Mouse (Mus musculus): ENCODE data around the gene Lpin2. TPM values are rescaled to one million over a fixed set of nuclear protein-coding genes. Genes with fewer than 3 reads are reported as not detected.

Lpin2 gene
- total RNA-seq, 2 experiments from 2014 or later: 90.1 to 101 TPM

DNA sequence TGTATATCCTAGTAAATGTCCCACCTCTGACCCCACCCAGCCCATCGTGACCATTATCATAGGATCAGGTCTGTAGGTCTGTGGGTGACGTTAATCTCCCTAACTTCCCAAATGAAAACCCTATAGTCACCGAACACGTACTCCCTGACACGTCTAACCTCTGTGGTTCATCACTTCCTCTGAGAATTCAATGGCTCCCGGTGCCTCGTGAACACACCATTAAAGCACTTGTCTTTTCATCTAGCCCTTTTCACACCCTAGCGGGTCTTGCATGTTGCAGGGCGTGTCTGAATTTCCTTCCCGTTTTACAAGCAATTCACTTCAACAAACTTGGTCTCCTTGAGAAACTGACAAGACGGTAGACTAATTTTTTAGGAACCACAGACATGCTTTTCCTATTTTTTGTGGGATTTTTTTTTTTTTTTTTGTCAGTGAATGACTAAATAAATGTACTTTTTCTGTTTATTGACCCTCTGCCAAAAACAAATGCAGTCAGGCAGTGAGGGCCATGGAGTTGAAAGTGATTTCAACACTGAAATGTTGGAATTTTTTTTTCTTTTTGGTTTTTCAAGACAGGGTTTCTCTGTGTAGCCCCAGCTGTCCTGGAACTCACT is 105.9 kb downstream of the Lpin2 start:
- ATAC-seq (replicated peaks; ENCODE audit: low FRiP score, poor library complexity, severe bottlenecking): no peak

DNA sequence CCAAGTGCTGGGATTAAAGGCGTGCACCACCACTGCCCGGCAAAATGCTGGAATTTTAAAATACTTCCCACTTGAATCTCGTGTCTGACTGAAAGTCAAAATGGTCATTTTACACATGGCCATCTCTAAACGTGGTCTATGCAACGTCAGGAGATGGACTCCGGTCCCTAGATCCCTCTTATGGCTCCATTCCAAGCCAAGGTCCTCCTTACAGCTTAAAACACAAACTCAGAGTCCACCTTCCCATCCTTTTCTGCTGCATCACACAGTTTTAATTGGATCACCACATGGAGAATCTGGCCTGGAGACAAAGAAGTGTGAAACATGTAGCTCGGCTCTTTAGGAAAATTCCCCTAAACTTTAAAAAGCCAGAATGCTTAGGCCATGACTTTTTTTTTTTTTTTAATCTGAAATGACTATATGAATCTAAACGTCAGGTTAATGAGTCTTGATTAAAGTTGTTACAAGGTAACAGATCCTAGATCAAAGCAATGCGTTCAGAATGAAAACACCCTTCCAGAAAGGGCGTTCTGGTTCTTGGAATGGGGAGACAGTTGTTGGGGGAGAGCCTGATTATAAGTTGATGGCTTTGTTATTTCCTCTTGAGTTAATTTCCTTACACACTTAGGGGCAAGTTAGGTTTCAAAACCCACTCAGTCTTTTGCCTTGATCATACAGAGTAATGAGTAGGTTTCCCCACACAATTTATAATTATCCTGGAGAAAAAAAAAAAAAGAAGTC is 106.6 kb downstream of the Lpin2 start:
- ATAC-seq (replicated peaks; ENCODE audit: low FRiP score, poor library complexity, severe bottlenecking): no peak

DNA sequence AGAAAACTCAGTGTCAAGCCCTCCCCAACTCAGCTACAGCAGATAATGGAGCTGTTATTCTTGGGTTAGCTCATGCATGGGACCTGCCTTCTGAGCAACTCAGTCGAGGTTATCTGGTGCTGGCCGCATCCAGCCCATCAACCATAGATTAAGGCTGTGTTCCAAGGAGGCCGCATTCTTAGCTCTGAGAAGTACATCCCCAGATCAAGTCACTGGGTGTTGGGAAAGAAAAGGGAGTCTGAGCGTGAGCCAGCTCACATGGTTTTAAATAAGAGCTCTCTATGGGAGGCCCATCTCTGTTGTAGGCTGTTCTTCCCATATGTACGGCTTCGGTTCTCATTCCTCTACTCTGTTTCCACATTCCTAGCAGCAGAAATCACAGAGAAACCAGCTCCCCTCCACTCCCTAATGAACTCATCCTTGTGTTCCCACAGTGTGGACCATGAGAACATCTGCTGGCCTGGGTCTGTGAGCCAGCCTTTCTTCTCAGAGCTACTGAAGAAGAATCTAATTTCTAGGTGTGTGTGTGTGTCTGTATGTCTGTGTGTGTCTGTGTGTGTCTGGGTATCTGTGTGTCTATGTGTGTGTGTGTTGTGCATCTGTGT is 107.3 kb downstream of the Lpin2 start:
- ATAC-seq (replicated peaks; ENCODE audit: low FRiP score, poor library complexity, severe bottlenecking): peak; percentile 52

DNA sequence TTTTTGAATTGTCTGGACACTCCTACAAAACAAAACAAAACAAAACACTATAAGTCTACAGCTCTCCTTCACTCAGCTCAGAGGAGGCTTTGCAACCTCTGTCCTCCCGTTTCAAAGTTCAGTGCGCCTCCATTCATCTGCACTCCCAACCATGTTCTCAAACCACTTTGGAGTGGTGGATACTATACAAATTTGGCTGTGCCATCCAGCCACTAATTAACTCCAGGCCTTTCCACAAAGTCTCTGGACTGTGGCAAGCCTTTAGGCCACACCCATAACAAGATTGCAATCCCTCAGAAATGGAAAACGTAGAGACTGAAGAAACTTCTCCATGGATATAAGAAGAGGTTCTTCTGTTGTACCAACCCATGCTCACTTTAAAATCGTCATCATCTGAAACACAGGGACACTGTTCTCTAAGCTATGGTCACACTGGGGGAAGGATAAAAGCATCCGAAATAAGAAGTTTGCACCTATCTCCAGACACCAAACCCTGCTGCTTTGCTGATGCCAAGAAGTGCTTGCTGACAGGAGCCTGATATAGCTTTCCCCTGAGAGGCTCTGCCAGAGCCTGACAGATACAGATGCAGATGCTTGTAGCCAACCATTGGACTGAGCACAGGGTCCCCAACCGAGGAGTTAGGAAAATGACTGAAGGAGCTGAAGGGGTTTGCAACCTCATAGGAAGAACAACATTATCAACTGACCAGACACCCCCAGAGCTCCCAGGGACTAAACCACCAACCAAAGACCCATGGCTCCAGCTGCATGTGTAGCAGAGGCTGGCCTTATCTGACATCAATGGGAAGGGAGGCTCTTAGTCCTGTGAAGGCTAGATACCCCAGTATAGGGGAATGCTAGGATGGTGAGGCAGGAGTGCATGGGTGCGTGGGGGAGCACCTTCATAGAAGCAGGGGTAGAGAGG is 108.4 kb downstream of the Lpin2 start:
- ATAC-seq (replicated peaks; ENCODE audit: low FRiP score, poor library complexity, severe bottlenecking): peak; percentile 58

DNA sequence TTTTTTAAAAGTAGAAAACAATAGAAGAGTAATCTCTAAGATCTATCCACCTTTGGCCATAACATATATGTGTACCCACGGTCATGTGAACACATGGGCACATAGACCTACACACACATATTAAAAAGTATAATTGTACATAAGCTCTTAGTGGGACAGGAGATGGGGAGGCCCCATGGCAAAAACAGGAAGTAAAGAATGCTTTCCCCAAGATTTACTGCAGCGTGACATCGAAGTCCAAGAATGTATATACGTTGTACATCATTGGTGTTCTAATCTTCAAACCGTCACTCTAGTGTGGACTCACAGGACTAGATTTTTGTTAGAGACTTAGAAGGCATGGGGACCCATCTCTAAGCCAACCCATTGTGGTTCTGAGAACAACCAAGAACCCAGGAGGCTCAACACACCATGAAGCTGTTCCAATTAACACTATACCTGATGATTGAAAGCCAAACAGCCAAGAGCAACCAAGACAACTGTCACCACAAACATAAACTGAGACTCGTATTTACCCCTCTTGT is 109.6 kb downstream of the Lpin2 start:
- no peak for ATAC-seq (replicated peaks; ENCODE audit: low FRiP score, poor library complexity, severe bottlenecking)

DNA sequence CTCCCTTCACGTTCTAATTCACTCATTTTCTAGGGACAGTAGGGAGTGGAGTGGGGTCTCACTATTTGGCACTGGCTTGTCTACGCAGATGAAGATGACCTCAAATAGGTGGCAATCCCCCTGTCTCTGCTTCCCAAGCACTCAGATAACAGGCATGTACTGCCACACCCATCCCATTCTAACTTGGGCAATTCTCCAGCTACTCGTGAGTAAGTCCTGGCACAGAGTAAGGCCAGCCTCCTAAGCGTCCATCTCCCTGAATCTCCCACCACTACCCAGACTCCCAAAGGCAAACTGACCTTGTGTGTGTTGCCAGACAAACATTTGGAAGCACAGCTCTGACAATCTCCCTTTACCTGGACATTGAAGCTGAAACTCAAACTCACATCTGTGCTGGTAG is 110.5 kb downstream of the Lpin2 start:
- ATAC-seq (replicated peaks; ENCODE audit: low FRiP score, poor library complexity, severe bottlenecking): peak; percentile 63

DNA sequence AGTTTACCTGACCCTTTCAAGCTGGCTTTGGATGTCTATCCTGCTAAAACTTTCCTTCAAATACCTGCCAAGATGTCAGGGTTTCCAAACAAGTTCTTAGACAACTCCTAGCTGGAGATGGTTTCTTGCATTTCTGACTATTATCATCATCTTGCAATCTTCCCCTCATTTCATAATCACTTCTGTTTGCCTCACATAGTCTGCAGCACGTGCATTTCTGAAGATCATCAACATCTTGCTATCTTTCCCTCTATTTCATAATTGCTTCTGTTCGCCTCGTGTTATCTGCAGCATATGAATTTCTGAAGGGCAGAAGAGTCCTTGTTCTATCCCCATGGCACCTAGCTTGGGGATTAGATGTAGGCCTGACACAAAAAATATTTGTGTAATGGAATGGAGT is 112.2 kb downstream of the Lpin2 start:
- ATAC-seq (replicated peaks; ENCODE audit: low FRiP score, poor library complexity, severe bottlenecking): no peak

Other genes with a start within 250 kb of the Lpin2 start
- gene Myom1, start 179.9 kb upstream of the Lpin2 start, total RNA-seq (2015; ENCODE audit: low replicate concordance): 0.42 TPM in 1 of 2 replicates, not detected in the other
- 2.1 TPM in 1 of 2 replicates, not detected in the other for gene Myom1, start 179.9 kb upstream of the Lpin2 start, total RNA-seq (2017; ENCODE audit: low replicate concordance)
- gene Myl12a, start 179.7 kb upstream of the Lpin2 start, total RNA-seq (2015; ENCODE audit: low replicate concordance): 108 and 111 TPM in 2 replicates
- 28.0 and 45.2 TPM in 2 replicates for gene Myl12a, start 179.7 kb upstream of the Lpin2 start, total RNA-seq (2017; ENCODE audit: low replicate concordance)
- gene Emilin2, start 129.4 kb downstream of the Lpin2 start, total RNA-seq (2015; ENCODE audit: low replicate concordance): 98.7 and 158 TPM in 2 replicates
- 88.5 and 131 TPM in 2 replicates for gene Emilin2, start 129.4 kb downstream of the Lpin2 start, total RNA-seq (2017; ENCODE audit: low replicate concordance)